Mouse (Mus musculus): ENCODE measurements at regions not wholly inside any gene's neighbourhood (a gene's known extent, or its start where the extent isn't known, plus 50 kb on each side); places are given as distances from the start of the nearest gene placed in this dataset.

DNA sequence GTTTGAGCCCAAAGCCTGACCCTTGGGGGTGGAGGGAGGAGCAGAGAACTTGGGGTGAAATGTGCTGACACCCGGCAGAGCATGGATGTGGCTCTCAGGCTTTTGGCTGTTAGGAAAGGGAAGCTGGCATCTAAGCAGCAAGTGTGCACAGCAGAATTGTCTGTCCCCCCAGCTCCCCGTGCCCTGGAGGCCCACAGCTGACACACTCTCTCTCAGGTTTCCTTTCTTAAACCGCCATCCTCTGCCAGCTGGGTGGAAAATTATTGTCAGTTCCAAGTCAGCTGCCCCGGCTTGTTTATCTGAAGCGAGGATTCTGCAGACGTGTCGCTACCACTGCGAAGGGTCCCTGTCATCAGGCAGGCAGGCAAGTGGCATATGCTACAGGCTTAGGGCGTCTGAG is 127.6 kb downstream of the Cdh26 start:
- DNase-seq = no peak
- Histone ChIP-seq H3K4me3 (replicated peaks; ENCODE audit: insufficient read depth, low read depth, low read length) (no peak overlapping the region), H3K27me3 (ENCODE audit: control insufficient read depth, insufficient read depth, low read length) (no peaks in the 10 kb centered on the region), H3K27ac (ENCODE audit: insufficient read depth, low read length) (no peak overlapping the region), H3K4me1 (ENCODE audit: control insufficient read depth, insufficient read depth, low read length) (peaks cover 12% of the 10 kb centered on the region)
- 64% methylated on average over 9 of the region's 9 CpGs for WGBS
- no peak for TF ChIP-seq POLR2A (IDR thresholded peaks at IDR 0.05; ENCODE audit: borderline replicate concordance, insufficient read depth, low read length)
- no peak for TF ChIP-seq CTCF (IDR thresholded peaks at IDR 0.05; ENCODE audit: borderline replicate concordance, insufficient read depth, low read depth, low read length)

DNA sequence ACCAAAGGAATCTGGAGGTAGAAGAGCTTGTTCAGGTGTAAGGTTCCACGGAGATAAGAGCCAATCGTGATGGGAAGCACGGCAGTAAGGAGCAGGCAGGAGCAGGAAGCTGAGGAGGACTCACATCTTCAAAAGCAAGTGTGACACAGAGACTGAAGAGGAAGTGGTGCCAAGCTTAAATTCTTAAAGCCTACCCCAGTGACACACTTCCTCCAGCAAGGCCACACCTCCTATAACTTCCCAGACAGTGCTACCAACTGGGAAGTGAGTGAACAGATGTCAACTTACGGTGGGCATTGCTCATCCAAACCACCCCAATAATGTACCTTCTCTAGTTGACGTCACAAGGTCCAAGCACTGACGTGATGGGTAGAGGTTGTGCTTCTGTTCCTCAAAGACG is 133.0 kb downstream of the Cdh26 start:
- WGBS = 96% methylated on average over 7 of the region's 7 CpGs

DNA sequence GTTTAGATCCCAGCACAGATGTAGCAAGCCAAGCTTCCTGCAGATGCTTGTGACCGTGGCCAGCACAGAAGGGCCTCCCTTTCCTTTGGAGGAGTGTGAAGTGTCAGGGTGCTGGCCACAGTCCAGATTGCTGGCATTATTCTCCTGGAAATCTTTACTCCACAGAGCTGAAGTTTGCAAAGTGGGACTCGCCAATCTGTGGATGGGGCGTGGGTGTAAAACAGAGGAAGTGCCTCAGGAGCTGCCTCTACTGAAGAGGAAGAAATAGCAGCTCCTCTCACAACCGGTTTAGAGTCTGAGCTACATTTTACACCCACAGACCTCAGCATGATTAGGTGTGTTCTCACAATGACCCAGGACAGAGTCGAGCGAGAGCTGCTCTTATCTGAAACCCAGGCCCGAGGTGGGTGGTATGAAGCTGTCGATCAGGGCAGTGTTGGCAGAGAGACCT is 135.1 kb downstream of the Cdh26 start:
- H3K4me3 ChIP-seq (replicated peaks; ENCODE audit: insufficient read depth, low read depth, low read length) = no peak overlapping the region
- TF ChIP-seq POLR2A (IDR thresholded peaks at IDR 0.05; ENCODE audit: borderline replicate concordance, insufficient read depth, low read length) (no peak), CTCF (IDR thresholded peaks at IDR 0.05; ENCODE audit: borderline replicate concordance, insufficient read depth, low read depth, low read length) (no peak)
- no peak overlapping the region for H3K27ac ChIP-seq (ENCODE audit: insufficient read depth, low read length)
- 56% methylated on average over 8 of the region's 8 CpGs for WGBS
- no peaks in the 10 kb centered on the region for H3K4me1 ChIP-seq (ENCODE audit: control insufficient read depth, insufficient read depth, low read length)
- no peak for DNase-seq
- no peaks in the 10 kb centered on the region for H3K27me3 ChIP-seq (ENCODE audit: control insufficient read depth, insufficient read depth, low read length)

More for the DNA sequence above, 133.0 kb downstream of the Cdh26 start:
- Histone ChIP-seq H3K4me1 (ENCODE audit: control insufficient read depth, insufficient read depth, low read length) (no peaks in the 10 kb centered on the region), H3K27me3 (ENCODE audit: control insufficient read depth, insufficient read depth, low read length) (no peaks in the 10 kb centered on the region), H3K4me3 (replicated peaks; ENCODE audit: insufficient read depth, low read depth, low read length) (no peak overlapping the region), H3K27ac (ENCODE audit: insufficient read depth, low read length) (no peak overlapping the region)
- no peak for DNase-seq
- TF ChIP-seq POLR2A (IDR thresholded peaks at IDR 0.05; ENCODE audit: borderline replicate concordance, insufficient read depth, low read length) (no peak), CTCF (IDR thresholded peaks at IDR 0.05; ENCODE audit: borderline replicate concordance, insufficient read depth, low read depth, low read length) (no peak)

DNA sequence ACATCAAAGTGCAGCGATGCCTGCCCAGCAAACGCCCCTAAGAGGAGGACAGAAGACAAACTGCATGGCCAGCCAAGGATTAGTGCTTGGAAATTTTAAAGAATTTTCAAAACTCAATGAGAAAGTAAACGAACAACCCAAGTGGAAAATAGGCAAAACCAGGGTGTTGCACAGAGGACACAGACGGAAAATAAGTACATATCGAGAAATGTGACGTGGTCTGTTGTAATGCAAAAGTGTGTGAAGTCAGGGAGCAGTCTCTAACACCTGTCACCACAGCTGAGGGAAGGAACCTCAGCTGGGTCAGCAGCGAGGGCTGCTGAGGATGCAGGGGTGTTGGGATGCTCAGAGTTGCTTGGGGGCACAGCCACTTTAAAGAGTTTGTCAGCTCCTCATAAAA is 137.2 kb downstream of the Cdh26 start:
- Histone ChIP-seq H3K4me3 (replicated peaks; ENCODE audit: insufficient read depth, low read depth, low read length) (no peak overlapping the region), H3K27ac (ENCODE audit: insufficient read depth, low read length) (no peak overlapping the region), H3K4me1 (ENCODE audit: control insufficient read depth, insufficient read depth, low read length) (no peaks in the 10 kb centered on the region), H3K27me3 (ENCODE audit: control insufficient read depth, insufficient read depth, low read length) (no peaks in the 10 kb centered on the region)
- TF ChIP-seq CTCF (IDR thresholded peaks at IDR 0.05; ENCODE audit: borderline replicate concordance, insufficient read depth, low read depth, low read length) = no peak
- no peak for TF ChIP-seq POLR2A (IDR thresholded peaks at IDR 0.05; ENCODE audit: borderline replicate concordance, insufficient read depth, low read length)
- WGBS = 74% methylated on average over 7 of the region's 7 CpGs
- DNase-seq = no peak

DNA sequence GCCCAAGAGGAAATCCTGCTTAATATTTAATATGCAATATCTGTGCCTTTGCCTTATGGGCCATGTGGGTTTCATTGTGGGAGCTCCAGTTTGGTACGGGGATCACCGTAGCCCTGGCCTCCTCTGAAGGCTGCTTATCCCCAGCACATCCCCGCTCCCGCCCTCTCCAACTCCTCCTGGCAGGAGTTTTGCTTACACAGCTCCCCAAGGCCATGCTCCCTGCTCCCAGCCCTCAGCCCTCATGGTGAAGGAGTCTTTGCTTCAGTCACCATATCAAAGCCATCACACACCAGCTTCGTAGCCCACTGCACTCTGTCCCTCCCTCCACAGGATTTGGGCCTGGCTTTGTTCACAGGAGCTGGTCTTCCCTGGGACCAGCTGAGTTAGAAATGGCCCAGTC is 142.0 kb downstream of the Cdh26 start:
- DNase-seq = no peak
- Histone ChIP-seq H3K4me3 (replicated peaks; ENCODE audit: insufficient read depth, low read depth, low read length) (no peak overlapping the region), H3K27ac (ENCODE audit: insufficient read depth, low read length) (no peak overlapping the region), H3K27me3 (ENCODE audit: control insufficient read depth, insufficient read depth, low read length) (no peaks in the 10 kb centered on the region), H3K4me1 (ENCODE audit: control insufficient read depth, insufficient read depth, low read length) (peaks cover 5% of the 10 kb centered on the region)
- TF ChIP-seq CTCF (IDR thresholded peaks at IDR 0.05; ENCODE audit: borderline replicate concordance, insufficient read depth, low read depth, low read length) (no peak), POLR2A (IDR thresholded peaks at IDR 0.05; ENCODE audit: borderline replicate concordance, insufficient read depth, low read length) (no peak)
- WGBS = 95% methylated on average over 5 of the region's 5 CpGs

DNA sequence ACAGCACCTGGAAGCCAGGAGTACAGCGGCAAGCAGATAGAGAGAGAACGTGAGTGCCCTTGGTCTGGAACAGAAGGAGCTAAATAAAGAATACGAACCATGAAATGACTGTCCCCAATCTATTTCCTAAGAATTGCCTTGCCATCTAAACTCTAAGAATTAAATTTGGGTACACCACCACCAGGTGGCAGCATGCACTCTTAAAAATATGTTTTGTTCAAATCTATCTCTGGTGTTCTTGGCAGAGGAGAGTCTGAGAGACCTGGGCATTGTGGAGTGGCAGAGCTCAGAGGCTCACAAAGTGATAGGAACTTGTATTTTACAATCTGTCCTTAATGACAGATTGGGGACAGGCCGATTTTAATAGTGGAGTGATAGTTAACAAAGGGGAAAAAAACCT is 144.5 kb downstream of the Cdh26 start:
- Histone ChIP-seq H3K27me3 (ENCODE audit: control insufficient read depth, insufficient read depth, low read length) (no peaks in the 10 kb centered on the region), H3K27ac (ENCODE audit: insufficient read depth, low read length) (no peak overlapping the region), H3K4me1 (ENCODE audit: control insufficient read depth, insufficient read depth, low read length) (peaks cover 5% of the 10 kb centered on the region), H3K4me3 (replicated peaks; ENCODE audit: insufficient read depth, low read depth, low read length) (no peak overlapping the region)
- 41% methylated on average over 4 of the region's 4 CpGs for WGBS
- DNase-seq = peak; percentile 53 to 61
- TF ChIP-seq POLR2A (IDR thresholded peaks at IDR 0.05; ENCODE audit: borderline replicate concordance, insufficient read depth, low read length) (no peak), CTCF (IDR thresholded peaks at IDR 0.05; ENCODE audit: borderline replicate concordance, insufficient read depth, low read depth, low read length) (peak; percentile 48)

DNA sequence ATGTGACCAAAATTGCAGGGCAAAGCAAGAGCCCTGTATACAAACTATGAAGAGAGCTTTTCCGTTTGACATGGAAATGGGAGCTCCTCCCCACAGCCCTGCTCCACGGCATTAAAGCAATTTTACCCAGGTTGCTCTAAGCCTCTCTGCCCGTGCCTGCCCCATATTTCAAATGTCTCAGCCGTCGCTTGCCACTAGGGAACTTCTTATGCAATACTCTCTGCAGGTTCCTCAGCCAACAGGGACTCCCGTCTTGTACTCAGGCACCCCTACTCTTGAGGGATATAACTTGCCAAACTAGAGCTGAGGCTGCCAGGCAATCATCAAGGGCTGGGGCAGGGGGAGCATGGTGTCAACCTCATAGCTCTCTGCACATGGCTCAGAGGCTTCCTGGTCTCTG is 145.1 kb downstream of the Cdh26 start:
- WGBS = 15% methylated on average over 6 of the region's 6 CpGs
- no peak overlapping the region for H3K27ac ChIP-seq (ENCODE audit: insufficient read depth, low read length)
- TF ChIP-seq POLR2A (IDR thresholded peaks at IDR 0.05; ENCODE audit: borderline replicate concordance, insufficient read depth, low read length) = no peak
- TF ChIP-seq CTCF (IDR thresholded peaks at IDR 0.05; ENCODE audit: borderline replicate concordance, insufficient read depth, low read depth, low read length) = no peak
- H3K4me3 ChIP-seq (replicated peaks; ENCODE audit: insufficient read depth, low read depth, low read length) = no peak overlapping the region
- peaks cover 5% of the 10 kb centered on the region for H3K4me1 ChIP-seq (ENCODE audit: control insufficient read depth, insufficient read depth, low read length)
- H3K27me3 ChIP-seq (ENCODE audit: control insufficient read depth, insufficient read depth, low read length) = no peaks in the 10 kb centered on the region
- DNase-seq = no peak

DNA sequence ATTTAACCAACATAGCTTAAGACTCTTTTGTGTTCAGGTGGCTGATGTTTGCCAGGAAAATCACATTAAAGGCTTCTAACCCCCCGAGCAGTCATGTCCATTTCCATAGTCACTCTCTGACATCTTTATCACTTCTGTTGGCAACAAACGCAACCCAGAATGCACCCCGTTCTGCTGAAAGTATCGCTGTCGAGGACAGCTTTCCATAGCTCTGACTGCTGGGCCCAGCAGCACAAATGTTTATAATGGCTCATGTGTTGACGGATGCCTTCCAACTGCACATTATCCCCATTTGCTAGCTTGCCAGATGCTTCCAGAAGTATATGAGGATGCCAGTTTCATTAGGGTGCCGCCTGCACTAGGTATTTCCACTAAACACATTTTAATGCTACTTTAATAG is 145.7 kb downstream of the Cdh26 start:
- 26% methylated on average over 7 of the region's 7 CpGs for WGBS
- Histone ChIP-seq H3K4me1 (ENCODE audit: control insufficient read depth, insufficient read depth, low read length) (peaks cover 5% of the 10 kb centered on the region), H3K27me3 (ENCODE audit: control insufficient read depth, insufficient read depth, low read length) (no peaks in the 10 kb centered on the region), H3K4me3 (replicated peaks; ENCODE audit: insufficient read depth, low read depth, low read length) (no peak overlapping the region), H3K27ac (ENCODE audit: insufficient read depth, low read length) (no peak overlapping the region)
- no peak for DNase-seq
- TF ChIP-seq POLR2A (IDR thresholded peaks at IDR 0.05; ENCODE audit: borderline replicate concordance, insufficient read depth, low read length) (no peak), CTCF (IDR thresholded peaks at IDR 0.05; ENCODE audit: borderline replicate concordance, insufficient read depth, low read depth, low read length) (no peak)
